Mouse (Mus musculus) heart, postnatal 0 days (tissue): ENCODE data around the gene Cdkl2. TPM values are rescaled to one million over a fixed set of nuclear protein-coding genes. Genes with fewer than 3 reads are reported as not detected.

Source experiments
- ATAC-seq: fragments of 200-750 bp; cut with Nextera tagmentation; 2 replicates; pipeline ENCODE4 v1.8.0; 2017; ENCODE audit warnings: low read depth, moderate number of reproducible peaks, moderate library complexity; ENCODE audit not compliant: insufficient read depth
- DNase-seq: peaks from one replicate; pipeline ENCODE4 v3.0.0-alpha.2; 2016; ENCODE audit warnings: low spot score
- H3K27ac ChIP-seq: fragments of 300-500 bp; sonication (generic); 2 replicates; pipeline ENCODE4 v1.5.1; 2014; ENCODE audit warnings: low read depth, mild to moderate bottlenecking
- H3K27me3 ChIP-seq: fragments of 300-500 bp; sonication (generic); 2 replicates; pipeline ENCODE4 v1.6.1; 2014; ENCODE audit warnings: low read length, mixed read lengths; ENCODE audit not compliant: control insufficient read depth, insufficient read depth
- H3K36me3 ChIP-seq: fragments of 300-500 bp; sonication (generic); replicated peaks from 2 replicates; pipeline ENCODE4 v1.6.1; 2014; ENCODE audit warnings: low read length, mixed read lengths; ENCODE audit not compliant: control insufficient read depth, insufficient read depth
- H3K4me1 ChIP-seq: fragments of 300-500 bp; sonication (generic); 2 replicates; pipeline ENCODE4 v1.6.1; 2014; ENCODE audit warnings: antibody characterized with exemption; ENCODE audit not compliant: control insufficient read depth, insufficient read depth
- H3K4me2 ChIP-seq: fragments of 300-500 bp; sonication (generic); 2 replicates; pipeline ENCODE4 v1.6.1; 2014; ENCODE audit warnings: low read depth, mild to moderate bottlenecking, low read length, moderate library complexity
- H3K4me3 ChIP-seq: fragments of 300-500 bp; sonication (generic); 2 replicates; pipeline ENCODE4 v1.5.1; 2014; ENCODE audit warnings: low read depth, low read length
- H3K9ac ChIP-seq: fragments of 300-500 bp; sonication (generic); replicated peaks from 2 replicates; pipeline ENCODE4 v1.6.1; 2014; ENCODE audit warnings: low read depth, low read length, mixed read lengths
- H3K9me3 ChIP-seq: fragments of 300-500 bp; sonication (generic); replicated peaks from 2 replicates; pipeline ENCODE4 v1.6.1; 2016; ENCODE audit warnings: low read length; ENCODE audit not compliant: control insufficient read depth
- CTCF ChIP-seq: IDR thresholded peaks from 2 replicates; pipeline ENCODE4 v1.5.1; 2016; ENCODE audit warnings: antibody characterized with exemption, control low read depth, low read depth
- EP300 ChIP-seq: IDR thresholded peaks from 2 replicates; pipeline ENCODE4 v1.6.1; 2016; ENCODE audit warnings: antibody characterized with exemption, low read depth
- WGBS: fragments of 180-500 bp; shearing (Covaris S2); extraction: QIAGEN DNeasy Blood & Tissue Kit; methylation state at CpG from one replicate; pipeline ENCODE4 v1.1.7; 2014; 5-methylcytosine and 5-hydroxymethylcytosine counted together
- polyA plus RNA-seq: library from polyadenylated mRNA; unstranded; fragments of >200 nt; fragmentation: Nextera tagmentation; extraction: Ambion mirVana; gene quantifications from 2 replicates; pipeline ENCODE4 v1.2.1, GENCODE M21; 2015
- total RNA-seq: library from RNA; depleted of rRNA; stranded (reverse); fragments of >200 nt; gene quantifications from 2 replicates; pipeline ENCODE4 v1.2.3, GENCODE M21; 2014; ENCODE audit warnings: low replicate concordance

The Cdkl2 gene
- total and polyA plus RNA-seq, 2 experiments from 2014 or later, result 0.75 to 5.0 TPM

GRCm38 (mm10) chr5:91993061-91993460, 50.6 kb downstream of the Cdkl2 start:
- no peak overlapping the region for H3K9ac ChIP-seq
- H3K4me2 ChIP-seq, result no peak overlapping the region
- H3K27ac ChIP-seq, result no peak overlapping the region
- no peak for DNase-seq
- no peaks in the 10 kb centered on the region for H3K4me1 ChIP-seq
- H3K36me3 ChIP-seq, result no peaks in the 10 kb centered on the region
- WGBS, result 90% methylated on average over 2 of the region's 2 CpGs
- H3K9me3 ChIP-seq, result no peaks in the 10 kb centered on the region
- H3K27me3 ChIP-seq, result no peaks in the 10 kb centered on the region
- TF ChIP-seq CTCF (no peak), EP300 (no peak)
- H3K4me3 ChIP-seq, result no peak overlapping the region
- no peak for ATAC-seq

GRCm38 (mm10) chr5:91991191-91991937, 52.3 kb downstream of the Cdkl2 start:
- H3K36me3 ChIP-seq, result no peaks in the 10 kb centered on the region

GRCm38 (mm10) chr5:91989261-91989660, 54.4 kb downstream of the Cdkl2 start:
- TF ChIP-seq EP300 (no peak), CTCF (no peak)
- ATAC-seq (no peak), DNase-seq (no peak)
- Histone ChIP-seq H3K9ac (no peak overlapping the region), H3K4me2 (no peak overlapping the region), H3K4me3 (no peak overlapping the region), H3K27ac (no peak overlapping the region), H3K4me1 (no peaks in the 10 kb centered on the region), H3K9me3 (no peaks in the 10 kb centered on the region), H3K27me3 (no peaks in the 10 kb centered on the region), H3K36me3 (no peaks in the 10 kb centered on the region)
- 77% methylated on average over 9 of the region's 9 CpGs for WGBS

More at GRCm38 (mm10) chr5:91991191-91991937, 52.3 kb downstream of the Cdkl2 start:
- DNase-seq (no peak), ATAC-seq (no peak)
- Histone ChIP-seq H3K4me2 (no peak overlapping the region), H3K9ac (no peak overlapping the region), H3K27me3 (no peaks in the 10 kb centered on the region), H3K9me3 (no peaks in the 10 kb centered on the region), H3K27ac (no peak overlapping the region), H3K4me3 (no peak overlapping the region), H3K4me1 (no peaks in the 10 kb centered on the region)
- WGBS, result 64% methylated on average over 6 of the region's 6 CpGs
- TF ChIP-seq CTCF, result no peak

GRCm38 (mm10) chr5:91987799-91988198, 55.9 kb downstream of the Cdkl2 start:
- Histone ChIP-seq H3K27ac (no peak overlapping the region), H3K9me3 (no peaks in the 10 kb centered on the region), H3K4me3 (no peak overlapping the region), H3K36me3 (no peaks in the 10 kb centered on the region), H3K4me1 (no peaks in the 10 kb centered on the region), H3K4me2 (no peak overlapping the region), H3K9ac (no peak overlapping the region), H3K27me3 (no peaks in the 10 kb centered on the region)
- TF ChIP-seq EP300 (no peak), CTCF (no peak)
- 78% methylated on average over 2 of the region's 2 CpGs for WGBS
- ATAC-seq, result no peak
- no peak for DNase-seq

GRCm38 (mm10) chr5:91987236-91987635, 56.4 kb downstream of the Cdkl2 start, which contains the start of gene Odaph:
Gene Odaph (plus strand): TSS chr5:91987475.
- Histone ChIP-seq H3K27ac (no peak within 1 kb of the TSS), H3K9ac (no peak within 1 kb of the TSS), H3K4me3 (no peak within 1 kb of the TSS), H3K4me1 (no peaks in the 10 kb centered on the region), H3K4me2 (no peak within 1 kb of the TSS), H3K36me3 (no peaks in the 10 kb centered on the region), H3K27me3 (no peaks in the 10 kb centered on the region), H3K9me3 (no peaks in the 10 kb centered on the region)
- ATAC-seq (no peak), DNase-seq (no peak)
- WGBS, result 73% methylated on average over 4 of the region's 4 CpGs
- no peak for TF ChIP-seq CTCF
- TF ChIP-seq EP300, result no peak

- TF ChIP-seq CTCF, result no peak
- no peaks in the 10 kb centered on the region for H3K9me3 ChIP-seq
- H3K36me3 ChIP-seq, result no peaks in the 10 kb centered on the region
- no peak overlapping the region for H3K4me3 ChIP-seq
- no peak overlapping the region for H3K9ac ChIP-seq
- H3K4me1 ChIP-seq, result no peaks in the 10 kb centered on the region
- H3K4me2 ChIP-seq, result no peak overlapping the region
- no peak overlapping the region for H3K27ac ChIP-seq
- DNase-seq, result no peak
- no peak for ATAC-seq
- 63% methylated on average over 2 of the region's 2 CpGs for WGBS
- H3K27me3 ChIP-seq, result no peaks in the 10 kb centered on the region
Observed at GRCm38 (mm10) chr5:91985721-91986120, 58.0 kb downstream of the Cdkl2 start.
